Mouse (Mus musculus): ENCODE data around the gene Il1b. TPM values are rescaled to one million over a fixed set of nuclear protein-coding genes. Genes with fewer than 3 reads are reported as not detected.

The Il1b gene
- polyA plus RNA-seq, 1 experiment from 2014 or later, result 0.36 TPM

DNA sequence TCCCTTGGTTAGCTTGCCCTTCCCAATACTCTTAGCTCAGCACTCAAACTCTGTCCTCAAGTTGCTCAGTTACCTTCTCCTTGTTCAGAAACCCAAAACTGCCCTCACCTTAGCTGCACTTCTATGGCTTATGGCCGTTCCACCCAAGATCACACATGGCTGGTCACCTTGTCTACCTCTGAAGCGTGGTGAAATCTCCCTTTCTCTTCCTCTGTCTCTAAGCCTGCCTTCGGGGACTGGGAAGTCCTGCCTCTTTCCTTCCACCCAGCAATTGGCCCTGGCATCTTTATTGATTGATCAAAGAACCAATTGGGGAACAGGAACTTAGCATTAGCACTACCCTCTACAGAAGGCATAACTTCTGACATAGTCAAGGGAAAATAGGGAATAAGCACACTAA, 27.2 kb upstream of the Il1b start:
- no peak overlapping the region for H3K4me3 ChIP-seq (replicated peaks)
- H3K27ac ChIP-seq (replicated peaks), result no peak overlapping the region
- ATAC-seq (ENCODE audit: insufficient number of reproducible peaks, low FRiP score, low TSS enrichment, low read depth), result no peak
- H3K27me3 ChIP-seq, result no peaks in the 10 kb centered on the region
- no peaks in the 10 kb centered on the region for H3K9me3 ChIP-seq (replicated peaks)
- 72% methylated on average over 3 of the region's 3 CpGs for WGBS
- H3K4me1 ChIP-seq, result no peaks in the 10 kb centered on the region
- H3K36me3 ChIP-seq, result no peaks in the 10 kb centered on the region
- no peak overlapping the region for H3K4me2 ChIP-seq (replicated peaks)
- H3K9ac ChIP-seq, result no peak overlapping the region

- Histone ChIP-seq H3K27ac (replicated peaks) (no peak overlapping the region), H3K9ac (no peak overlapping the region), H3K4me2 (replicated peaks) (no peak overlapping the region), H3K27me3 (no peaks in the 10 kb centered on the region), H3K4me1 (no peaks in the 10 kb centered on the region), H3K36me3 (no peaks in the 10 kb centered on the region), H3K9me3 (replicated peaks) (no peaks in the 10 kb centered on the region), H3K4me3 (replicated peaks) (no peak overlapping the region)
- WGBS, result 25% methylated on average over 6 of the region's 6 CpGs
- no peak for ATAC-seq (ENCODE audit: insufficient number of reproducible peaks, low FRiP score, low TSS enrichment, low read depth)
Observed at GRCm38 (mm10) chr2:129393524-129393923, 22.6 kb upstream of the Il1b start.

- Histone ChIP-seq H3K9ac (no peak overlapping the region), H3K36me3 (no peaks in the 10 kb centered on the region), H3K27ac (replicated peaks) (no peak overlapping the region), H3K4me2 (replicated peaks) (no peak overlapping the region), H3K9me3 (replicated peaks) (no peaks in the 10 kb centered on the region), H3K27me3 (no peaks in the 10 kb centered on the region), H3K4me1 (no peaks in the 10 kb centered on the region), H3K4me3 (replicated peaks) (no peak overlapping the region)
- whole genome bisulfite sequencing, result 83% methylated on average over 5 of the region's 5 CpGs
- no peak for ATAC-seq (ENCODE audit: insufficient number of reproducible peaks, low FRiP score, low TSS enrichment, low read depth)
Observed at GRCm38 (mm10) chr2:129390161-129390560, 19.2 kb upstream of the Il1b start.

DNA sequence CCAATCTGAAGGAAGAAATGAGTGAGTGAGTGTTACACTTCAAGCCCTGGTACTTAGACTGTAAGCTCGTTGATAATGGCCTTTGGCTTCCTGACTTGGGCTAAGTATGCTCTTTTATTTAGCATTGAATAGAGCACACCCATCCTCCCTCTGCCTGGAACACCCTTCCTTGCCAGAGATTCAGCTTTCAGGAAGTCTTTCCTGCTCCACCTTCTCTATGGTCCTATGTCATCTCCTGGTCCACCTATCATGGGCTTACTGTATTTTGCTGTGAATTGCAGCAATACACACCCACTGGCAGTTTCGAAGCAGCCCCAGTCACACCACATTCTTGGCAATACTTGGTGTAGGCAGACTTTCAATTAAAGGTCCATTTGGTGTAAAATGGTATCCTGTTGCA, 18.4 kb upstream of the Il1b start:
- Histone ChIP-seq H3K9ac (no peak overlapping the region), H3K4me3 (replicated peaks) (no peak overlapping the region), H3K27ac (replicated peaks) (no peak overlapping the region), H3K9me3 (replicated peaks) (no peaks in the 10 kb centered on the region), H3K27me3 (no peaks in the 10 kb centered on the region), H3K4me1 (no peaks in the 10 kb centered on the region), H3K4me2 (replicated peaks) (no peak overlapping the region), H3K36me3 (no peaks in the 10 kb centered on the region)
- whole genome bisulfite sequencing, result 68% methylated on average over 2 of the region's 2 CpGs
- ATAC-seq (ENCODE audit: insufficient number of reproducible peaks, low FRiP score, low TSS enrichment, low read depth), result no peak

DNA sequence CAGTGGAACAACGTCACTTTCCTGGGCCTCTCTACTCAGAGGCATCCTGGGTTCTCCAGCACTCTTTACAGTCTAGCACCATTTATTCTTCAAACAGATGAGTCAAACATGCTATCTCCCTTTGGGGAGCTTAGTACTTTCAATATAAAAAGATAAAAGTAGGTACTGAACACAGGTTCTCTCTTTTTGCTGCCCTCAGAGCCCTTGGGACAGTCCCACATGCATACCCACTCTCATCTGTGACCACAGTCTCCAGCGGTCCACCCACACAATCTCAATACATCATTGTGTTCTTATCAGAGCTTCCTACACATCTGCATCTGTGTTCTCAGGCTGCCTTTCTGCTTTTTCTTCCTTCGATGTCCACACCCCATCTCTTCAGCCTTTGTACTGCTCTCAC, 14.4 kb upstream of the Il1b start:
- H3K9me3 ChIP-seq (replicated peaks), result no peaks in the 10 kb centered on the region
- H3K9ac ChIP-seq, result no peak overlapping the region
- no peak for ATAC-seq (ENCODE audit: insufficient number of reproducible peaks, low FRiP score, low TSS enrichment, low read depth)
- H3K27me3 ChIP-seq, result no peaks in the 10 kb centered on the region
- H3K27ac ChIP-seq (replicated peaks), result no peak overlapping the region
- no peaks in the 10 kb centered on the region for H3K36me3 ChIP-seq
- 87% methylated on average over 3 of the region's 3 CpGs for WGBS
- no peak overlapping the region for H3K4me2 ChIP-seq (replicated peaks)
- no peak overlapping the region for H3K4me3 ChIP-seq (replicated peaks)
- H3K4me1 ChIP-seq, result no peaks in the 10 kb centered on the region

DNA sequence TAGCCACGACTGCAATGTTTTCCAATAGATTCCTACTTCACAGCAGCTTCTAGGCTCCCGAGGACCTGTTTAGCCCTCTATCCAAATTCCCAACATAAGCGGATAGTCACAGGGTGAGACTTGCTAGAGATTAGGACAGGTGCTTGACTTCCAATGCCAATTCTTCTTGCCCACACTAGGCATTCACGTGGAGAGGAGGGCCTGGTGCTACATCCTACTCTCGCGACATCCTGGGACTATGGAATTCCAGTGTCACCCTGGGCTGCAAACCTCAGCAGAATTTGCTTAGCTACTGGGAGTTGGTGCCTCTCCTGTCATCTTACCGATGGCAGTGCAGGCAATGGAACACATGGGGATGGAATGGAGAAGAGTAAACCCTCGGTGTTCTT, 13.3 kb upstream of the Il1b start:
- WGBS, result 78% methylated on average over 8 of the region's 8 CpGs
- Histone ChIP-seq H3K27ac (replicated peaks) (no peak overlapping the region), H3K27me3 (no peaks in the 10 kb centered on the region), H3K4me2 (replicated peaks) (no peak overlapping the region), H3K9ac (no peak overlapping the region), H3K4me1 (no peaks in the 10 kb centered on the region), H3K9me3 (replicated peaks) (no peaks in the 10 kb centered on the region), H3K4me3 (replicated peaks) (no peak overlapping the region), H3K36me3 (no peaks in the 10 kb centered on the region)
- ATAC-seq (ENCODE audit: insufficient number of reproducible peaks, low FRiP score, low TSS enrichment, low read depth), result no peak

- Histone ChIP-seq H3K9me3 (replicated peaks) (no peaks in the 10 kb centered on the region), H3K36me3 (no peaks in the 10 kb centered on the region), H3K27ac (replicated peaks) (no peak overlapping the region), H3K4me2 (replicated peaks) (no peak overlapping the region), H3K4me3 (replicated peaks) (no peak overlapping the region), H3K4me1 (no peaks in the 10 kb centered on the region), H3K9ac (no peak overlapping the region), H3K27me3 (no peaks in the 10 kb centered on the region)
- ATAC-seq (ENCODE audit: insufficient number of reproducible peaks, low FRiP score, low TSS enrichment, low read depth), result no peak
- 87% methylated on average over 8 of the region's 8 CpGs for WGBS
Observed at GRCm38 (mm10) chr2:129383512-129384271, 12.8 kb upstream of the Il1b start.

DNA sequence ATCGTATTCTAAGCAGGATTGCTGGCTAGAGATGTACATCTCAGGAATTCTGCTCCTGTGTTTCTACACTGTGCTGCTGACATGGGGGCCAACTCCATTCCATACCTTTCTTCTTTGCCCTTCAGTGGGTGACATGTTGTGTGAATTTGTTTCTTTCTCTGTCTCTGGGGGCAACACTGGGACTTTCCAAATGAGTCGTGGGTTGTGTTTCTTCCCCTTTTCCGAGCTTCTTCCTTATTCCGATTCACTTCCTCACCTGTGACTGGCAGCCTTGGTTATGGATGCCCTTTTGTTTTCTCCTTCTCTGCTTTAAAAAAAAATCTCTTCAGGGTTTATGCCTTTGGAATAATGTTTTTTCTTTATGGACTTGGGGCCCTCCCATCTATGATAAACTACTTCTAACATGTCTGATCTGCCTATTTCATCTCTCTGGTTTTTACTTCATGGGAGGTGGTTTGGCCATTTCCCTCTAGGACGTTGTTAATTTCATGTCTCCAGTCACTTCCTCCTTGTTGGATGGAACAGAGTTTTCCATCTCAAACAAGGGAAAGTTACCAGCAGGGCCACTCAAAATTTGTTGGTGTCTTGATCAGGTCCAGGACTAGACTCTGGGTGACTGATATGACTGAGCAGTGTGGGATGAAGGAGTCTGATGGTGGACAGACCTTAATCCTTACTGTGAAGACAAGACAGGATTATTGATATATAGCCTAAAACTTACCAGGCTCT, 10.0 kb upstream of the Il1b start:
- no peak overlapping the region for H3K27ac ChIP-seq (replicated peaks)
- ATAC-seq (ENCODE audit: insufficient number of reproducible peaks, low FRiP score, low TSS enrichment, low read depth), result no peak
- no peak overlapping the region for H3K4me3 ChIP-seq (replicated peaks)
- H3K9ac ChIP-seq, result no peak overlapping the region
- H3K4me2 ChIP-seq (replicated peaks), result no peak overlapping the region
- H3K36me3 ChIP-seq, result no peaks in the 10 kb centered on the region
- no peaks in the 10 kb centered on the region for H3K27me3 ChIP-seq
- WGBS, result 81% methylated on average over 5 of the region's 5 CpGs
- no peaks in the 10 kb centered on the region for H3K9me3 ChIP-seq (replicated peaks)
- no peaks in the 10 kb centered on the region for H3K4me1 ChIP-seq

GRCm38 (mm10) chr2:129380211-129380610, 9.3 kb upstream of the Il1b start:
- Histone ChIP-seq H3K4me3 (replicated peaks) (no peak overlapping the region), H3K9me3 (replicated peaks) (no peaks in the 10 kb centered on the region), H3K4me1 (no peaks in the 10 kb centered on the region), H3K27ac (replicated peaks) (no peak overlapping the region), H3K36me3 (no peaks in the 10 kb centered on the region), H3K27me3 (no peaks in the 10 kb centered on the region), H3K9ac (no peak overlapping the region), H3K4me2 (replicated peaks) (no peak overlapping the region)
- ATAC-seq (ENCODE audit: insufficient number of reproducible peaks, low FRiP score, low TSS enrichment, low read depth), result no peak
- 68% methylated on average over 5 of the region's 5 CpGs for WGBS

GRCm38 (mm10) chr2:129373307-129373706, 2.4 kb upstream of the Il1b start:
- Histone ChIP-seq H3K4me3 (replicated peaks) (no peak overlapping the region), H3K27me3 (no peaks in the 10 kb centered on the region), H3K9me3 (replicated peaks) (no peaks in the 10 kb centered on the region), H3K4me1 (no peaks in the 10 kb centered on the region), H3K4me2 (replicated peaks) (no peak overlapping the region), H3K9ac (no peak overlapping the region), H3K27ac (replicated peaks) (no peak overlapping the region), H3K36me3 (no peaks in the 10 kb centered on the region)
- WGBS, result 89% methylated on average over 4 of the region's 4 CpGs
- no peak for ATAC-seq (ENCODE audit: insufficient number of reproducible peaks, low FRiP score, low TSS enrichment, low read depth)

DNA sequence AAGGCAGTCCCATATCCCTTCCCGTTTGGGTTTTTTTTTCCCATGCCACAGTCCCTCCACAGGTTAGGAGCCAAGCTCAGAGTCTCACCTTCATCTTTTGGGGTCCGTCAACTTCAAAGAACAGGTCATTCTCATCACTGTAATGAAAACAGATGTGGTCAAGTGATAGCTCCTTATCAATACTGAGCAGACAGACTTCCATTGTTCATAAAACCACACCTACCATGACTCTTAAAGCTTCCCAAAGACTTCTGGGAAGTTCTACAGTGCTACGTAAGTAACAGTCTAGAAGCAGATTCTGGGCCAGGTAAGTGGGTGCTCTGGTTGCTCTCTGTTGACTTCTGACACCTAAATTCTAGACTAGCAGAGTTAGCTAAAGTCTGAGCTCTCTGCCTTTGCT, 1.3 kb downstream of the Il1b start:
- H3K36me3 ChIP-seq, result no peaks in the 10 kb centered on the region
- ATAC-seq (ENCODE audit: insufficient number of reproducible peaks, low FRiP score, low TSS enrichment, low read depth), result no peak
- whole genome bisulfite sequencing, result 84% methylated on average over 3 of the region's 3 CpGs

DNA sequence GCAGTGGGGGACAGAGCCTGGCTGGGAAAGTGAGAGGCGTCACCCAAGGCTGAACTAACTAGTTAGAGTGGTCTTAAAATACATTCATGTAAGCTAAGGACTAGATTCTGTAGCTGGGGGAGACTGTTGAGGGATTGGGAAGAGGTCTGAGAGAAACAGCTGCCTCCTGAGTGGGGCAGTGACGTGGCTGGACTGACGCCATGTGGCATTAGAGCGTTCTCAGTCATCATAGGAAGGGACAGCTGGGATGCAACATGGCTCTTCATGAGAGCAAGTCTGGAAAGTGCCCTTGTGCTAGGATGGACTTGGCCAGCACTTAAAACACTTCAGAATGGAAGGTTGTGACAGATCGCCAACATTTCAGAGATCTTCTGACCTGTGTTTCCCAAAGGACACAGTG, 2.1 kb downstream of the Il1b start:
- no peak for ATAC-seq (ENCODE audit: insufficient number of reproducible peaks, low FRiP score, low TSS enrichment, low read depth)
- 88% methylated on average over 5 of the region's 5 CpGs for WGBS
- no peak overlapping the region for H3K27ac ChIP-seq (replicated peaks)

More for the DNA sequence above, 1.3 kb downstream of the Il1b start:
- Histone ChIP-seq H3K27me3 (no peaks in the 10 kb centered on the region), H3K9me3 (replicated peaks) (no peaks in the 10 kb centered on the region), H3K9ac (no peak overlapping the region), H3K4me3 (replicated peaks) (no peak overlapping the region), H3K4me2 (replicated peaks) (no peak overlapping the region), H3K4me1 (no peaks in the 10 kb centered on the region), H3K27ac (replicated peaks) (no peak overlapping the region)

More for the DNA sequence above, 2.1 kb downstream of the Il1b start:
- H3K9ac ChIP-seq, result no peak overlapping the region
- H3K4me1 ChIP-seq, result no peaks in the 10 kb centered on the region
- no peak overlapping the region for H3K4me3 ChIP-seq (replicated peaks)
- H3K36me3 ChIP-seq, result no peaks in the 10 kb centered on the region
- H3K9me3 ChIP-seq (replicated peaks), result no peaks in the 10 kb centered on the region
- no peak overlapping the region for H3K4me2 ChIP-seq (replicated peaks)
- no peaks in the 10 kb centered on the region for H3K27me3 ChIP-seq
